Mouse (Mus musculus): ENCODE data around the gene Wscd2.

DNA sequence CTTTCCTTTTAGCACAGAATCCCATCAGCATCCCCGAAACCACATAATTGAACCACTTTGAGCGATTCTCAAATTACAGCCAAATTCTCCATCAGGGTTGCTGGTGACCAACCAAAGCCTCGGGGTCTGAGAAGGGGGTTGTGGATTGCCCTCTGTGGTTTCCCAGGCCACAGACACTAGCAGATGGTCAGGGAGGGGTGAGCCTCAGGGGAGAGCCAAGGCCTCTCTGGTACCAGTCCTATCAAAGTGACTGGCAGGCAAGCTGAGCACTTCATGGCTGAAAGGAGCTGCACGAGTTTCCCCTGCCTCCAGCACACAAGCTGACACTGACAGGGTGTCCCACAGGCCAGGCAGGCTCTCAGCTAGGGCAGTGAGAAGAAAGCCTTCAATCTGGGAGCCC, 14.5 kb downstream of the Wscd2 start:
- TF ChIP-seq EP300 (IDR thresholded peaks at IDR 0.05; ENCODE audit: low read depth) (no peak), CTCF (IDR thresholded peaks at IDR 0.05; ENCODE audit: low read depth) (no peak)
